Mouse (Mus musculus) NIH3T3 (cell line): ENCODE data around the gene Usp19.
A peak's percentile ranks its signal among the peaks of the same experiment; 100 is the strongest.

ENCODE experiments used
- DNase-seq: peaks from one replicate; pipeline ENCODE4 v3.0.0-alpha.2; 2012; ENCODE audit warnings: low read depth

Usp19 gene

GRCm38 (mm10) chr9:108490559-108491285, at the start of gene Usp19:
TSS of gene Usp19 (plus strand) at chr9:108490602.
- peak; percentile 96 for DNase-seq

- DNase-seq: peak; percentile 24
Observed at GRCm38 (mm10) chr9:108441236-108441919, 49.0 kb upstream of the Usp19 start.

- no peak for DNase-seq
Observed at GRCm38 (mm10) chr9:108445125-108445524, 45.3 kb upstream of the Usp19 start.

GRCm38 (mm10) chr9:108449860-108450259, 40.5 kb upstream of the Usp19 start:
- peak; percentile 35 for DNase-seq

- DNase-seq: peak; percentile 52
Observed at GRCm38 (mm10) chr9:108450292-108451169, 39.9 kb upstream of the Usp19 start.

GRCm38 (mm10) chr9:108451170-108451493, 39.3 kb upstream of the Usp19 start:
- no peak for DNase-seq

GRCm38 (mm10) chr9:108451519-108452160, 38.8 kb upstream of the Usp19 start:
- DNase-seq: no peak

- DNase-seq: peak; percentile 89
Observed at GRCm38 (mm10) chr9:108452291-108452906, 38.0 kb upstream of the Usp19 start.

GRCm38 (mm10) chr9:108452911-108453310, 37.5 kb upstream of the Usp19 start:
- no peak for DNase-seq

GRCm38 (mm10) chr9:108453458-108453857, 36.9 kb upstream of the Usp19 start:
- peak; percentile 30 for DNase-seq

GRCm38 (mm10) chr9:108454429-108454828, 36.0 kb upstream of the Usp19 start:
- DNase-seq: no peak

GRCm38 (mm10) chr9:108455747-108456571, 34.4 kb upstream of the Usp19 start:
- DNase-seq: no peak

GRCm38 (mm10) chr9:108456953-108457352, 33.4 kb upstream of the Usp19 start:
- DNase-seq: no peak

- no peak for DNase-seq
Observed at GRCm38 (mm10) chr9:108459939-108460318, 30.5 kb upstream of the Usp19 start.

- DNase-seq: peak; percentile 91
Observed at GRCm38 (mm10) chr9:108460319-108461178, 29.9 kb upstream of the Usp19 start, which contains the start of gene Ccdc71. TSS of gene Ccdc71 (plus strand) at chr9:108460527.

GRCm38 (mm10) chr9:108461181-108461631, 29.2 kb upstream of the Usp19 start, which contains the start of gene Klhdc8b:
TSS of gene Klhdc8b (minus strand) at chr9:108461581.
- peak; percentile 17 for DNase-seq

- no peak for DNase-seq
Observed at GRCm38 (mm10) chr9:108461675-108462074, 28.7 kb upstream of the Usp19 start.

- no peak for DNase-seq
Observed at GRCm38 (mm10) chr9:108462192-108462591, 28.2 kb upstream of the Usp19 start.

GRCm38 (mm10) chr9:108463713-108464112, 26.7 kb upstream of the Usp19 start:
- no peak for DNase-seq

- no peak for DNase-seq
Observed at GRCm38 (mm10) chr9:108466219-108466618, 24.2 kb upstream of the Usp19 start.
